Mouse (Mus musculus) forebrain, embryonic 10.5 days (tissue): ENCODE measurements around the gene Zfp85. TPM values are rescaled to one million over a fixed set of nuclear protein-coding genes. Genes with fewer than 3 reads are reported as not detected.
"Not testable (repeated sequence)": the region's sequence is repeated elsewhere in the genome, so short reads cannot be mapped to it uniquely, and the experiment has no call there.

Source experiments
- DNase-seq: peaks from one replicate; pipeline ENCODE4 v3.0.0-alpha.2; 2017; ENCODE audit warnings: low spot score; ENCODE audit errors: extremely low spot score
- H3K27ac ChIP-seq: fragments of 300-500 bp; sonication (generic); 2 replicates; pipeline ENCODE4 v1.5.1; 2016; ENCODE audit warnings: mild to moderate bottlenecking
- H3K27me3 ChIP-seq: fragments of 300-500 bp; sonication (generic); 2 replicates; pipeline ENCODE4 v1.6.1; 2016; ENCODE audit warnings: mild to moderate bottlenecking; ENCODE audit not compliant: poor library complexity, severe bottlenecking
- H3K36me3 ChIP-seq: fragments of 300-500 bp; sonication (generic); replicated peaks from 2 replicates; pipeline ENCODE4 v1.6.1; 2016; ENCODE audit warnings: mild to moderate bottlenecking, moderate library complexity
- H3K4me1 ChIP-seq: fragments of 300-500 bp; sonication (generic); 2 replicates; pipeline ENCODE4 v1.6.1; 2016
- H3K4me3 ChIP-seq: fragments of 300-500 bp; sonication (generic); 2 replicates; pipeline ENCODE4 v1.5.1; 2016; ENCODE audit warnings: mild to moderate bottlenecking, moderate library complexity
- H3K9me3 ChIP-seq: fragments of 300-500 bp; sonication (generic); 2 replicates; pipeline ENCODE4 v1.6.1; 2016; ENCODE audit warnings: mild to moderate bottlenecking, moderate library complexity
- WGBS: fragments of 180-500 bp; shearing (Covaris S2); methylation state at CpG from one replicate; pipeline ENCODE4 v1.1.7; 2016; 5-methylcytosine and 5-hydroxymethylcytosine counted together
- polyA plus RNA-seq: library from polyadenylated mRNA; unstranded; fragments of >200 nt; fragmentation: Nextera tagmentation; extraction: Ambion mirVana; gene quantifications from 2 replicates; pipeline ENCODE4 v1.2.1, GENCODE M21; 2016

The Zfp85 gene
- polyA plus RNA-seq = 5.0 and 5.4 TPM in 2 replicates

DNA sequence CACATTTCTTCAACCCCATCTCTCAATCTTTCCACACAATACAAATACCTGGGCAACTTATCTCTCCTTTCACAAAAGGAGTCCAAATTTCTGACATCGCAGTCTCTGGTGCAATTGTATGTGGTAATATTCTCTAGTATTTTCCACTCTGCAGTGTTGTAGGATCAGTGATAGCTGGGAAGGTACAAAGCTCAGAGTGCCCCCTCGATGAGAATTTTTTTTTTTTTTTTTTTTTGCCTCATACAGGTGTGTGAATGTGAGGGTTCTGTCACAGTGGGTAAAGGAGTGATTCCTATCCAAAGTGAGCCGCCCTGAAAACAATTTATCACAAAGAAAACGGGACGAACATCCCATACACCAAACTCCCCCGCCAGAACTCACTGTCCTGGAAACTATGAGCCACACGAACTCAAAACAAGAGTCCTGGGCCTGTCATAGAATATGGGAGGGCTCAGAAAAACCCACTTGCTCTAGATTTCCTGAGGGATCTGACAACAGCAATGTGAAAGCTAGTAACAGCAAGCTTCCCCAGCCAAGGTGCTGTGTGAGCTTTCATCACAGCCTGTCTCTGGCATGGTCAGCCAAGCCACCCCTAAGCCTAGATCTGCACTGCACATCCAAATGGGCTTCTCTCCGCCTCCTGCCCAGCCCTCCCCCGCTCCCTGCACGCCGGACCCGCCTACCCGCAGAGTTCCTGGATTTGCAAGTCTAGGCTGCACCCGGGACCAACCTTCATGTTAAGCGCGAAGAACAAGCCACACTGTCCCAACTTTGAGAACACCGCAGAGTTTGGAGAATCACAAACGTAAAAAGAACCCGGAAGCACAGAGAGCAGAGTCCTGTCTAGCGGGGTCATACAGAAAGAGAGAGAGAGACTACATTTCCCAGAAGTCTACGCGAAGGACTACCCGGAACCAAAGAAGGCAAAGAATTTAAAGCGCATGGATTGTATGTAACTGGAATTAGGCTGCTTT, at the start of gene Zfp85:
Gene Zfp85 (minus strand): TSS at position 896 of the 974 bp plus-strand sequence.
- H3K36me3 ChIP-seq = peaks cover 14% of the 10 kb centered on the region
- peaks cover 6% of the 10 kb centered on the region for H3K4me1 ChIP-seq
- H3K9me3 ChIP-seq = no peaks in the 10 kb centered on the region
- H3K4me3 ChIP-seq = peak within 1 kb of the TSS; percentile 75
- 9% methylated on average over 24 of the region's 24 CpGs for WGBS
- H3K27me3 ChIP-seq = no peaks in the 10 kb centered on the region
- peak within 1 kb of the TSS; percentile 88 for H3K27ac ChIP-seq
- DNase-seq = peak; percentile 65

GRCm38 (mm10) chr13:67799151-67799550, 44.1 kb upstream of the Zfp85 start:
- H3K27me3 ChIP-seq = not testable (repeated sequence)

GRCm38 (mm10) chr13:67798618-67799017, 43.6 kb upstream of the Zfp85 start:
- no peaks in the 10 kb centered on the region for H3K9me3 ChIP-seq
- 60% methylated on average over 3 of the region's 3 CpGs for WGBS
- no peaks in the 10 kb centered on the region for H3K27me3 ChIP-seq
- no peak overlapping the region for H3K27ac ChIP-seq
- no peaks in the 10 kb centered on the region for H3K4me1 ChIP-seq
- H3K36me3 ChIP-seq = no peaks in the 10 kb centered on the region
- no peak overlapping the region for H3K4me3 ChIP-seq
- no peak for DNase-seq

More at GRCm38 (mm10) chr13:67799151-67799550, 44.1 kb upstream of the Zfp85 start:
- H3K4me3 ChIP-seq, H3K4me1 ChIP-seq, H3K27ac ChIP-seq, H3K36me3 ChIP-seq, DNase-seq, H3K9me3 ChIP-seq: not testable (repeated sequence)
- WGBS = 79% methylated on average over 3 of the region's 3 CpGs

DNA sequence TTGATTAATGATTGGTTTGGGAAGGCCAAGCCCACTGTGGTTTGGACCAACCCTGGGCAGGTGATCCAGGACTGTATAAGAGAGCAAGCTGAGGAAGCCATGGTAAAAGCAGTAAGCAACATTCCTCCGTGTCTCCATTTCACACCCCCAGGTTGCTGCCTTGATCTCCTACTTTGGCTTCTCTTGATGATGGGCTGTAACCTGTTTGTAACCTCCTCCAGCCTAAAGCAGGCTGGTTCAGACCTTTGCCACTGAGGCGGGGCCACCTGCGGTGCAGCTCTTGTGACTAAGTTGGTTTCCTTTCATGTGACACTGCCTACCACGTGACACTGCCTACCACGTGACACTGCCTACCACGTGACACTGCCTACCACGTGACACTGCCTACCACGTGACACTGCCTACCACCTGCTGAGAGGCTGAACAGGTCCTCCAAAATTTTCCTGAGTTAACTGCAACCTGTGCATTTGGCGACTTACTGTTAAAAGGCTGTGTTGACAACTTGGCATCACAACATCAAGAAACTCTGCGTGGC, 37.0 kb upstream of the Zfp85 start:
- Histone ChIP-seq H3K4me1 (no peaks in the 10 kb centered on the region), H3K27me3 (no peaks in the 10 kb centered on the region), H3K36me3 (peaks cover 38% of the 10 kb centered on the region), H3K27ac (no peak overlapping the region), H3K4me3 (no peak overlapping the region), H3K9me3 (peaks cover 19% of the 10 kb centered on the region; the same call in 1 of the 2 replicates)
- no peak for DNase-seq
- 92% methylated on average over 10 of the region's 10 CpGs for WGBS

DNA sequence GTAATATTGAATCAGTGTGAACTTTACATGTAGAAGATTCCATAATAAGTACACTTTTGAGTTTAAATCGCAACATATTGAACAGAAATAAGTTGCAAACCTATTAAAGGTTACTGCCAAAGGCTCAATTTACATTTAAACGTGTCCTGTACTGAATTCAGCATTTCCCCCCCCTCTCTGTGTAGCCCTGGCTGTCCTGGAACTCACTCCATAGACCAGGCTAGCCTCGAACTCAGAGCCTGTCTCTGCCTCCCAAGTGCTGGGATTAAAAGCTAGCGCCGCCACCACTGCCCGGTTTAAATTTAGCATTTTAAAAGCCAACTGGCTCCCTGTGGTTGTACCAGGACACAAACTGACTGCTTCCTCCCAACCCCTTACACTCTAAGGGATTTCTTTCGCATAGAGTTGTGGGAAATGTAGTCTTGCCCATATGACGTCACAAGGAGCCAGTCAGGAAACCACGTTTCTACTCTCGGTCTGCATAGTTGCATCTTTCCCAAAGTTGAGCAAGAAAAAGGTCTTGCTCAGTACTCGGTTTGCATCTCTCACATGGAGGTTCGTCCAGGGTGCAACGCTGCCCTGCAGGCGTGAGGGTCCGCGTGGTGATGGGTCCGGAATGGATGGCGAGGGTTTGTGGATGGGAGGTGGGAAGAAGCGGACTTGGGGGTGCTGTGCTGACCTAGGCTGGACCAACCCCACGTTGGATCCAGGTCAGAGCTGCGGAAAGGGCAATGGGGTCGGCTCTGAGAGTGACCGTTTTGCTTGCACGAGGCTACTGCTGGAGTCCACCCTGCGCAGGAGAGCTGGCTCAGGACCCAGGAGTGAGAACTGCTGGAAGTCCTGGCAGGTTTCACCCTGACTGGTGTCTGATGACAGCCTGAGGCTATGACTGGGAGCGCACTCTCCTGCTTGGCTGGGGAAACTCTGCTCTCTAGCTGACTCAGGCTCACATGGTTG, 24.5 kb upstream of the Zfp85 start, which contains the start of gene Zfp493:
Gene Zfp493 (plus strand): TSS at position 429 of the 957 bp plus-strand sequence.
- Histone ChIP-seq H3K4me1 (peaks cover 8% of the 10 kb centered on the region), H3K4me3 (peak within 1 kb of the TSS; percentile 61), H3K36me3 (peaks cover 6% of the 10 kb centered on the region), H3K27me3 (no peaks in the 10 kb centered on the region), H3K27ac (peak within 1 kb of the TSS; percentile 82), H3K9me3 (peaks cover 4% of the 10 kb centered on the region; the same call in 1 of the 2 replicates)
- peak; percentile 56 for DNase-seq
- 8% methylated on average over 26 of the region's 26 CpGs for WGBS

DNA sequence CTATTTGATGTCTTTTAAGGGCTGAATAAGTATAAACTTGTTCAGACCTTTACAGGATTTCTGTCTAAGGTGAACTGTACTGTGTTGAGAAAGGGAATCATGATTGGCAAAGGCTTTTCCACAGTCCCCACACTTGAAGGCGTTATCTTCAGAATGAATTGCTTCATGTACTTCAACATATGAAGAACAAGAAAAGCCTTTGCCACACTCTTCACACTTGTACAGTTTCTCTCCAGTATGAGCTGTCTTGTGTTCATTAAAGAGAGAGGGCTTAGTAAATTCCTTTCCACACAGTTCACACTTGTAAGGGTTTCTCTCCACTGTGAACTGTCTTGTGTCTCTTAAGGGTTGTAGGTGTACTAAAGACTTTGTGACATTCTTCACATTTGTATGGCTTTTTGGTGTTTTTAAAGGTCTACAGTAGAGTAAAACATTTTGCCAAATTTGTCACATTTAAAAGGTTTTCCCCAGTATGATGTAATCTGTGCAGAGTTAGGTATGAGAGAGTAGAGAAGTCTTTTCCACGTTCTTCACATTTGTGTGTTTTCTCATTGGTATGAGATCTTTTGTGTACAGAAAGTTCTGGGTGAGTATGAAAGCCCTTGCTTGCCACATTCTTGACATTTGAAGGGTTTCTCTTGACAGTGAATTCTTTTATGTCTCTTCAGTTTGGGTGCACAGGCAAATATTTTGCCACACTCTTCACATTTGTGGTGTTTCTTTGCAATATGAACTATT, 8.2 kb upstream of the Zfp85 start:
- Histone ChIP-seq H3K27ac (no peak overlapping the region), H3K27me3 (no peaks in the 10 kb centered on the region), H3K36me3 (no peaks in the 10 kb centered on the region), H3K4me1 (no peaks in the 10 kb centered on the region), H3K9me3 (no peaks in the 10 kb centered on the region), H3K4me3 (no peak overlapping the region)
- no peak for DNase-seq
- 88% methylated on average over 2 of the region's 2 CpGs for WGBS

- Histone ChIP-seq H3K9me3 (no peaks in the 10 kb centered on the region), H3K27me3 (no peaks in the 10 kb centered on the region), H3K27ac (no peak overlapping the region), H3K36me3 (no peaks in the 10 kb centered on the region), H3K4me3 (no peak overlapping the region), H3K4me1 (no peaks in the 10 kb centered on the region)
- no peak for DNase-seq
- 87% methylated on average over 1 of the region's 1 CpGs for WGBS
Measured at GRCm38 (mm10) chr13:67759966-67760365, 4.9 kb upstream of the Zfp85 start.

GRCm38 (mm10) chr13:67755761-67756160, 733 bp upstream of the Zfp85 start:
- H3K27ac ChIP-seq = no peak overlapping the region
- no peaks in the 10 kb centered on the region for H3K27me3 ChIP-seq
- WGBS = 89% methylated on average over 6 of the region's 6 CpGs
- H3K36me3 ChIP-seq = peaks cover 8% of the 10 kb centered on the region
- no peak for DNase-seq
- no peaks in the 10 kb centered on the region for H3K9me3 ChIP-seq
- H3K4me1 ChIP-seq = peaks cover 6% of the 10 kb centered on the region
- no peak overlapping the region for H3K4me3 ChIP-seq

- H3K4me3 ChIP-seq = no peak overlapping the region
- peaks cover 22% of the 10 kb centered on the region for H3K36me3 ChIP-seq
- H3K27me3 ChIP-seq = no peaks in the 10 kb centered on the region
- no peaks in the 10 kb centered on the region for H3K4me1 ChIP-seq
- H3K9me3 ChIP-seq = peaks cover 21% of the 10 kb centered on the region
- H3K27ac ChIP-seq = no peak overlapping the region
- WGBS = 91% methylated on average over 9 of the region's 9 CpGs
- no peak for DNase-seq
Measured at GRCm38 (mm10) chr13:67743896-67744295, 11.1 kb downstream of the Zfp85 start.

GRCm38 (mm10) chr13:67742941-67743340, 12.1 kb downstream of the Zfp85 start:
- no peak overlapping the region for H3K27ac ChIP-seq
- no peak for DNase-seq
- 93% methylated on average over 3 of the region's 3 CpGs for WGBS

DNA sequence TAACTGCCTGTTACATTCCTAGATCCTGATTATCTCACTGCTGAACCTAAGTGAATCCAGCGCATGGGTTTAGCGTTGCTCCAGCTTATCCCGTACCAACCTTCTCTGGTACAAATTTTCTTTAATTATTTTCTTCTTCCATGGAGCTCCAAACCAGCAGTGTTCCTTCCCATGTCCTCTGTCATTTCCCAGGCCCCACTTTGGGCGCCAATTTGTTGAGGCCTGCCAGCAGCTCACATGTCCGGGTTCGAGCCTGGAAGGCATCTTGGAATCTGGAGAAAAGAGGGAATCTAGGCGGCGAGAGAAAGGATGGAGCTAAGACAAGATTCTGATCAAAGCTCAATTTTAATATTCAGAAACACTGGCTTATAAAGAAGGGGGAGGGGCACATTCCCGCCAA, 20.6 kb downstream of the Zfp85 start:
- not testable (repeated sequence) for H3K27me3 ChIP-seq, H3K27ac ChIP-seq, H3K4me3 ChIP-seq, DNase-seq, H3K4me1 ChIP-seq, H3K36me3 ChIP-seq
- WGBS = 93% methylated on average over 9 of the region's 9 CpGs
- peaks cover 28% of the 10 kb centered on the region for H3K9me3 ChIP-seq

More at GRCm38 (mm10) chr13:67742941-67743340, 12.1 kb downstream of the Zfp85 start:
- H3K4me3 ChIP-seq = no peak overlapping the region
- H3K4me1 ChIP-seq = no peaks in the 10 kb centered on the region
- H3K36me3 ChIP-seq = peaks cover 12% of the 10 kb centered on the region
- H3K9me3 ChIP-seq = peaks cover 12% of the 10 kb centered on the region
- no peaks in the 10 kb centered on the region for H3K27me3 ChIP-seq

DNA sequence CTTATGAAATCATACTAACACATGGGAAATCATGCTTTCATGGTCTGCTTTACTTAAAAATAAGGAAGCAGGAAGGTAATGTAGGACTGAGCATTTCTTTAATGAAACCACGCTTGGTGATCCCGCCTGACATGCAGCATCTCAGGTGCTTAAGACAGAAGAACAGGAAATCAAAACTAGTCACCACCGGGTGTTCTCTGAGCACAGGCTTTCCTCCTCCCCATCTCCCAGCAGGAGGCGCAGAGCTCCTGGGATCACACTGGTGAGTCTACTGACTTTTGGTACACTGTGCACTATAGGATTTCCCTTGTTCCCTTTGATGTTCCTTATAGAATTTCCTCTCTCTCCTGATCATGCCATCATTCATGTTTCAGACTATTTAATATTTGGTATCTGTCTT, 25.6 kb downstream of the Zfp85 start:
- Histone ChIP-seq H3K9me3 (peaks cover 23% of the 10 kb centered on the region), H3K27ac (peak overlapping the region; percentile 87), H3K4me1 (peaks cover 19% of the 10 kb centered on the region), H3K4me3 (peak overlapping the region; percentile 63)
- WGBS = 53% methylated on average over 4 of the region's 4 CpGs
- H3K36me3 ChIP-seq, DNase-seq, H3K27me3 ChIP-seq: not testable (repeated sequence)
